Mouse (Mus musculus) kidney, embryonic 14.5 days (tissue): ENCODE results near the gene Lgr6. TPM values are rescaled to one million over a fixed set of nuclear protein-coding genes. Genes with fewer than 3 reads are reported as not detected.

Experiments
- ATAC-seq: fragments of 200-750 bp; cut with Nextera tagmentation; 2 replicates; pipeline ENCODE4 v1.8.0; 2017; ENCODE audit warnings: moderate number of reproducible peaks, mild to moderate bottlenecking, moderate TSS enrichment, moderate library complexity; ENCODE audit not compliant: low FRiP score, low TSS enrichment
- H3K27ac ChIP-seq: fragments of 300-500 bp; sonication (generic); 2 replicates; pipeline ENCODE4 v1.5.1; 2014; ENCODE audit warnings: low read depth, mild to moderate bottlenecking, low read length, moderate library complexity, mixed read lengths
- H3K27me3 ChIP-seq: fragments of 300-500 bp; sonication (generic); 2 replicates; pipeline ENCODE4 v1.6.1; 2014; ENCODE audit warnings: mild to moderate bottlenecking, low read length; ENCODE audit not compliant: control insufficient read depth, insufficient read depth
- H3K36me3 ChIP-seq: fragments of 300-500 bp; sonication (generic); 2 replicates; pipeline ENCODE4 v1.6.1; 2014; ENCODE audit warnings: low read length, mixed read lengths; ENCODE audit not compliant: control insufficient read depth, insufficient read depth
- H3K4me1 ChIP-seq: fragments of 300-500 bp; sonication (generic); 2 replicates; pipeline ENCODE4 v1.6.1; 2014; ENCODE audit warnings: low read length, mixed read lengths; ENCODE audit not compliant: control insufficient read depth, insufficient read depth
- H3K4me2 ChIP-seq: fragments of 300-500 bp; sonication (generic); replicated peaks from 2 replicates; pipeline ENCODE4 v1.6.1; 2014; ENCODE audit warnings: low read depth, mild to moderate bottlenecking, low read length
- H3K4me3 ChIP-seq: fragments of 300-500 bp; sonication (generic); 2 replicates; pipeline ENCODE4 v1.5.1; 2014; ENCODE audit warnings: mild to moderate bottlenecking, low read length
- H3K9ac ChIP-seq: fragments of 300-500 bp; sonication (generic); 2 replicates; pipeline ENCODE4 v1.6.1; 2014; ENCODE audit warnings: low read depth, mild to moderate bottlenecking, low read length, moderate library complexity
- H3K9me3 ChIP-seq: fragments of 300-500 bp; sonication (generic); 2 replicates; pipeline ENCODE4 v1.6.1; 2016; ENCODE audit warnings: low read length; ENCODE audit not compliant: control insufficient read depth
- WGBS: fragments of 180-500 bp; shearing (Covaris S2); extraction: QIAGEN DNeasy Blood & Tissue Kit; methylation state at CpG from one replicate; pipeline ENCODE4 v1.1.7; 2014; 5-methylcytosine and 5-hydroxymethylcytosine counted together
- polyA plus RNA-seq: library from polyadenylated mRNA; unstranded; fragments of >200 nt; fragmentation: Nextera tagmentation; extraction: Ambion mirVana; gene quantifications from 2 replicates; pipeline ENCODE4 v1.2.1, GENCODE M21; 2014

Lgr6 gene
- polyA plus RNA-seq, 1 experiment from 2014 or later: 0.66 TPM

DNA sequence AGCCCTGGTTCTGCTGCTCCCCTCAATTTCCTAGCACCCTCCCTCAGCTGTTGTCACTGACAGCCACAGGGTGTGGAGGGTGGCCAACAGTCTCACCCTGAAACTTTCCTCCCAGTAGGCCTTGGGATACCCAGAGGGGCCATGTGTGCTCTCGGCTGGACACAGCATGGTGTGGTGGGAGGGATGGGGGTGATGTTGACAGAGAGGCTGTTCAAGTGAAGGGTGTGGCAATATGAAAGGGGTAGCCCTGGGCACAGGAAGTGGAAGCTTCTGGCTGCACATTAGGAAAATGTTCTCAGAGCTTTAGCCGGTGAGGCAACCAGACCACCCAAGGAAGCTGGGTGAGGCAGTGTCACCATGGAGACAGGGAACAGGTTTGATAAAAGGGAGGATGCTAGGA, 26.1 kb downstream of the Lgr6 start:
- no peak overlapping the region for H3K27ac ChIP-seq
- WGBS: 58% methylated on average over 2 of the region's 2 CpGs
- no peak overlapping the region for H3K4me3 ChIP-seq
- H3K36me3 ChIP-seq: no peaks in the 10 kb centered on the region
- no peak overlapping the region for H3K9ac ChIP-seq
- no peaks in the 10 kb centered on the region for H3K9me3 ChIP-seq
- H3K4me1 ChIP-seq: no peaks in the 10 kb centered on the region
- no peak for ATAC-seq
- H3K4me2 ChIP-seq: no peak overlapping the region
- H3K27me3 ChIP-seq: peaks cover 1% of the 10 kb centered on the region; the same call in 1 of the 2 replicates

DNA sequence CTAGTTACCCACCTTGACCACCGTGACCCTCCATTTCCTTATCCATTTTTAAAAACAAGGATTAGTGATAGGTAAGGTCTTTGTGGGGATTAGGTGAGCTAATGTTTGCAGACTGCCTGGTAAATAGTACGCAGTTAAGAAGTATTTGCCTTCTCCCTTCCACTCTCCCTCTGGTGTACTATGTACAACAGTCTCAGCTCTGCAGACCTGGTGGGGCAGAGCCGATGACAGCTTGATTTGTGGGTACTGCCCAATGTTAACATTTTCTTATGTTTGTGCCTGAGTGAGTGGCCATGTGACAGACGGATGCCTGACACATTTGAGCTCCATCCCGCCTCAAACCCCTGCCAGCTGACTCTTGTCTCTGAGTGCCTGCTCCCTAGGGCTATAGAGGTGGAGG, 28.6 kb downstream of the Lgr6 start:
- H3K4me1 ChIP-seq: no peaks in the 10 kb centered on the region
- no peak overlapping the region for H3K9ac ChIP-seq
- no peak for ATAC-seq
- H3K9me3 ChIP-seq: no peaks in the 10 kb centered on the region
- WGBS: 54% methylated on average over 5 of the region's 5 CpGs
- no peak overlapping the region for H3K4me2 ChIP-seq
- no peak overlapping the region for H3K4me3 ChIP-seq
- H3K36me3 ChIP-seq: no peaks in the 10 kb centered on the region
- no peaks in the 10 kb centered on the region for H3K27me3 ChIP-seq
- H3K27ac ChIP-seq: no peak overlapping the region

DNA sequence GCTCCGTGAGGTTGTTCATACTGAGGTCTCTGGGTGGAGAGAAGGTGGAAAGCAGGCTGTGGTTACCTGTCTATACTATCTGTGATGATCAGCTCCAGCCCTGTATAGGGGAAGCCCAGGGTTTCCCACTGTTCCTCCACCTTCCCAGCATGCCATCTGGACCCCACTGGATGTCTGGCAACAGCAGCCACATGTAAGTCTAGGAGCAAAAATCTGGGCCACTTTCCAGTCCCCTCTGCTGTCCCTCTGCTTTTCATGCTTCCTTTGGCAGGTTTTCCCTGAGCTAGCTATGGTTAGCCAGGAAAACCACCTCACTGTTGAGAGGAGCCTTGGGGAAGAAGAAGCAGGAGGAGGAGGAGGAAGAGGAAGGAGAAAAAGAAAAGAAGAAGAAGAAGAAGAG, 29.8 kb downstream of the Lgr6 start:
- H3K36me3 ChIP-seq: no peaks in the 10 kb centered on the region
- no peaks in the 10 kb centered on the region for H3K9me3 ChIP-seq
- no peak overlapping the region for H3K9ac ChIP-seq
- 91% methylated on average over 1 of the region's 1 CpGs for WGBS
- no peak overlapping the region for H3K4me3 ChIP-seq
- no peaks in the 10 kb centered on the region for H3K4me1 ChIP-seq
- H3K27ac ChIP-seq: no peak overlapping the region
- no peaks in the 10 kb centered on the region for H3K27me3 ChIP-seq
- no peak for ATAC-seq
- no peak overlapping the region for H3K4me2 ChIP-seq

DNA sequence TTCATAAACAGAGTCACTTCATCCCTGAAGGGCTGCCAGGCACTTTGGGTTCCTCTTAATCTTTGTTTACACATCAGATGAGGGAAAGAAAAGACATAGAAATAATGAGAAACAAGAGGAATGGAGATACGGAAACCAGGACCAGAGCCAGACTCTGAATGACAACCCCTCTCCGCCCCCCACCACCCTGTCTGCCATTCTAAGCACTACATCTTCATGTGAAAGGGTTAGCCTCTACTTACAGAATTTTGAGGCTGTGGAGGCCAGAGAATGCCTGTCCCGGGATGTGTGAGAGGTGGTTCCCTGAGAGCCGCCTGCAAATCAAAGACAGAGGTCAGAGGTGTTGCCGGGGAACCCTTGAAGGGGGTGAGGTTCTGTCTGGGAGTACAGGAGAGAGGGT, 32.4 kb downstream of the Lgr6 start:
- ATAC-seq: no peak
- Histone ChIP-seq H3K4me2 (no peak overlapping the region), H3K36me3 (no peaks in the 10 kb centered on the region), H3K27me3 (no peaks in the 10 kb centered on the region), H3K27ac (no peak overlapping the region), H3K9ac (no peak overlapping the region), H3K4me3 (no peak overlapping the region), H3K9me3 (no peaks in the 10 kb centered on the region), H3K4me1 (0 out of 2 replicates have a peak, but pooled peaks cover 4% of the 10 kb centered on the region)
- WGBS: 69% methylated on average over 5 of the region's 5 CpGs

DNA sequence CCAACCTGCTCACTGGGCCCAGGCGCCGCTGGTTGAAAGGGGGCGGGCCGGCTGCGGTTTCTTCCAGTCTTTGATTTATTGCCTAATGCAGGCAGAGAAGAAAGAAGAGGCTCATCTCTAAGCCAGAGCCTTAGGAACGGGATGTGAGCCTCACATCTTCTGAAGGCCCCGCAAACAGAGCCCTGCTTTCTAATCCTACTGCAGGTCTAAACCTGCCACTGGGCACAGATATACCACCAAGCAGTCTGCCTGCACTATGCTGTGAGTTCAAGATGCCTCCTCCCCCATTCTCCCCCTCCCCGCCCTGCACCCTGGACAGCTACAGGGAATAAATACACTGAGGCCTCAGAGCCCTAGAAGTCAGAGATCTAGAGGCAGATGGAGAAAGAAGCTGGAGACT, 35.2 kb downstream of the Lgr6 start:
- Histone ChIP-seq H3K4me1 (0 out of 2 replicates have a peak, but pooled peaks cover 4% of the 10 kb centered on the region), H3K4me2 (no peak overlapping the region), H3K36me3 (no peaks in the 10 kb centered on the region), H3K27ac (no peak overlapping the region), H3K9ac (no peak overlapping the region), H3K9me3 (no peaks in the 10 kb centered on the region), H3K27me3 (no peaks in the 10 kb centered on the region), H3K4me3 (no peak overlapping the region)
- no peak for ATAC-seq
- 17% methylated on average over 8 of the region's 8 CpGs for WGBS

DNA sequence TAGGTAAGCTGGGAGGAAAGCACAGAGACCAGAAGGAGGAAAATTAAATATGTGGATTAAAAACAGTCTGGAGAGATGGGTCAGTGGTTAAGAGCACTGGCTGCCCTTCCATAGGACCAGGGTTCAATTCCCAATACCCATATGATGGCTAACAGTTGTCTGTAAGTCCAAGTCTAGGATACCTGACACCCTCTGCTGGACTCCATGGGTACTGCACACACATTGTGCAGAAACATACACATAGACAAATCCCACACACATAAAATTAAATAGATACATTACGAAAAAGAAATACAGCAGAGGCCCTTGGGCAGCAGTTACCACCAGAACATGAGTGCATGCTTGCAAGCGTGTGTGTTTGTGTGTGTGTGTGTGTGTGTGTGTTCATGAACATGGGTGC, 40.6 kb downstream of the Lgr6 start:
- no peak for ATAC-seq
- 0 out of 2 replicates have a peak, but pooled peaks cover 3% of the 10 kb centered on the region for H3K9me3 ChIP-seq
- H3K4me3 ChIP-seq: no peak overlapping the region
- WGBS: 87% methylated on average over 2 of the region's 2 CpGs
- no peak overlapping the region for H3K9ac ChIP-seq
- H3K36me3 ChIP-seq: no peaks in the 10 kb centered on the region
- H3K27ac ChIP-seq: no peak overlapping the region
- no peak overlapping the region for H3K4me2 ChIP-seq
- no peaks in the 10 kb centered on the region for H3K27me3 ChIP-seq
- no peaks in the 10 kb centered on the region for H3K4me1 ChIP-seq

DNA sequence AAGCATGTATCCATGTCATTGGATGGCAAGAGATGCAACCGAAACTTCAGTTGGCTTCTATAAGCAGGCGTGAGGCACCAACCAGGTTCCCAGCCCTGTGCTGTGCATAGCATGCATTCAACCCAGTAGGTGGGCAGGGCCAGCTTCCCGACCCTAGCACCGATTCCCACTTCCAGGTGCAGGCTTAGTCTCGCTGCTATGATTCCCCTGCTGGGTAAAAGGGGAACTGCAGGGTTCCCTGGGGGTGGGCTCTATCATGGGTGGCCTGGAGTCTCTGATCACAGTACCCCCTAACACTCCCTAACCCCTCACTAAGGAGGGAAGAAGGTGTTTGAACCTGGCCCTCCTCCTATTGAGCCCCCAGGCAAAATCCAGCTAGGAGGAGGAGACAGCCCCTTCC, 42.1 kb downstream of the Lgr6 start:
- no peak overlapping the region for H3K4me2 ChIP-seq
- 59% methylated on average over 5 of the region's 5 CpGs for WGBS
- no peak for ATAC-seq
- no peaks in the 10 kb centered on the region for H3K4me1 ChIP-seq
- 0 out of 2 replicates have a peak, but pooled peaks cover 3% of the 10 kb centered on the region for H3K9me3 ChIP-seq
- no peak overlapping the region for H3K4me3 ChIP-seq
- H3K27me3 ChIP-seq: no peaks in the 10 kb centered on the region
- no peak overlapping the region for H3K9ac ChIP-seq
- H3K36me3 ChIP-seq: no peaks in the 10 kb centered on the region
- H3K27ac ChIP-seq: no peak overlapping the region

DNA sequence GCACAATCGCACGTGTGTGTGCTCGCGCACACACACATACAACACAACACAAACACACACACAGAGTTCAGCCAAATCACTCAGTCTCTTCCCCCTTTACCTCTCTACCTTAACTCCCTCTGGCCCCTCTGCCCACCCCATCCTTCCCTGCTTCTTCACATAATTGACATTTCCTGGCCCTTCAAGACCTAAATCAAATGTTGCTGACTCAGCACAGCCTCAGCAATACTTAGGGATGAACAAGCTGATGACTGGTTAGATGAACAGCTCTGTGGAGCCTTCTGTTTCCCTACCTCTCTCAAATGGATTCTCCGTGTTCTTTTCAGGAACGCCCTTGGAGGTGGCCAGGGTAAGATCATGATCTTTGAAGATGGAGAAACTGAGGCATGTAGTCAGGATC, 43.8 kb downstream of the Lgr6 start:
- 92% methylated on average over 6 of the region's 6 CpGs for WGBS
- no peak overlapping the region for H3K27ac ChIP-seq
- no peak overlapping the region for H3K4me3 ChIP-seq
- no peaks in the 10 kb centered on the region for H3K36me3 ChIP-seq
- H3K9me3 ChIP-seq: 0 out of 2 replicates have a peak, but pooled peaks cover 3% of the 10 kb centered on the region
- no peak overlapping the region for H3K4me2 ChIP-seq
- H3K27me3 ChIP-seq: no peaks in the 10 kb centered on the region
- H3K4me1 ChIP-seq: no peaks in the 10 kb centered on the region
- ATAC-seq: no peak
- H3K9ac ChIP-seq: no peak overlapping the region

DNA sequence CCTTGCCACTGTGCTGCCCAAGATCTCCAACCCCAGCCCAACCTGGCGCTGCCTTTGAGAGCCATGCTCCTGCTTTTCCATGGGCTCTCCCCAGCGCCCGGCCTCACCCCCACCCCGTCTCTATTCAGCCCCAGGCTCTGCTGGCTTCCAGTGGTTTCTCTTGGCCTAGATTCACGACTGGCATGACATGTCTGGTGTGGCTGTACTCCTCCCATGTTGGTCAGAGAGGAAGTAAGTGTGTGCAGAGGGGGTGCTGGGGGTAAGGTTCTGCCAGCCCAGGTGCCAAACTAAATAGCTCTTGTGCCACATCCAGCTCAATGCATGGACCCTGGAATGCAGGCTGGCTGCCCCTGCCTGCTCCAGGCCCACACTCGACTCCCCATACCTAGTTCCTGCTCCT, 44.9 kb downstream of the Lgr6 start:
- WGBS: 86% methylated on average over 6 of the region's 6 CpGs
- Histone ChIP-seq H3K4me1 (no peaks in the 10 kb centered on the region), H3K36me3 (no peaks in the 10 kb centered on the region), H3K9me3 (0 out of 2 replicates have a peak, but pooled peaks cover 3% of the 10 kb centered on the region), H3K27ac (no peak overlapping the region), H3K27me3 (no peaks in the 10 kb centered on the region), H3K9ac (no peak overlapping the region), H3K4me2 (no peak overlapping the region), H3K4me3 (no peak overlapping the region)
- no peak for ATAC-seq
